In the genomic region with DNA sequence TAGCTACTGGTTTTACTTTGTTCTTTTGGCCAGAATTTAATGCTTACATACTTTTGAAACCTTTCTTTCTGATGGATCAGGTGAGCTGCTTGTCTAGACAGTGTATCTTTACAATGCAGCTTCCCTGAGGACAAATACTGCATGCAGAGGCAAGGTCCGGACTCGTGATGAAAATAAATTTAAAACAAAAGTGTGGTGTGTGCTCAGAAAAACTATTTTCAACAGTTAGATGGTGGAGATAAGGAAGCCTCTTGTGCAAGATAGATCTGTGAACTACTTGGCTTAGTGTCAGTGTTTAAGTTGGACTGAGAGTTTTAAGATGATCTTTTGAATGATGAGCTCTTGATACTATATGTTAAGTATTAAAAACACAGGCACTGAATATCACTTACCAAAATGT, we compare ENCODE assay signal across 20 mouse cellular contexts. TPM values are rescaled to one million over a fixed set of nuclear protein-coding genes. Genes with fewer than 3 reads are reported as not detected.
"Had no signal": no experiment of that assay in that cellular context is flagged by ENCODE, and none has a peak within 500 bp of the region (broad histone marks: within the 10 kb centered on the region; RNA-seq: fewer than 3 reads in every experiment).

No protein-coding gene starts in this region.

- H3K4me1 ChIP-seq: midbrain, embryonic 12.5 days; midbrain, embryonic 15.5 days; neural tube, embryonic 13.5 days; stomach, embryonic 15.5 days had no signal

- H3K36me3 ChIP-seq: midbrain, embryonic 15.5 days; stomach, embryonic 15.5 days had no signal

- H3K27ac ChIP-seq: kidney, postnatal 0 days; layer of hippocampus, adult 2 months; left cerebral cortex, adult 2 months; liver, embryonic 14.5 days; macrophage; midbrain, embryonic 12.5 days; midbrain, embryonic 15.5 days; neural tube, embryonic 13.5 days; stomach, embryonic 15.5 days had no signal

- DNase-seq: kidney, adult 2 months; kidney, postnatal 25 days; layer of hippocampus, postnatal 36 days; lung, adult 2 months; retina, postnatal 1 day; right cerebral cortex, postnatal 25 days; spleen, adult 18-20 months; thymus, adult 18-20 months; thymus, postnatal 36 days had no signal

- ATAC-seq: midbrain, embryonic 15.5 days had no signal

- H3K9ac ChIP-seq: liver, embryonic 14.5 days; midbrain, embryonic 12.5 days; midbrain, embryonic 15.5 days; neural tube, embryonic 13.5 days; stomach, embryonic 15.5 days had no signal

- H3K9me3 ChIP-seq: midbrain, embryonic 12.5 days; midbrain, embryonic 15.5 days; neural tube, embryonic 13.5 days; stomach, embryonic 15.5 days had no signal

- H3K4me3 ChIP-seq: layer of hippocampus, adult 2 months; left cerebral cortex, adult 2 months; midbrain, embryonic 12.5 days; midbrain, embryonic 15.5 days; myocyte; neural tube, embryonic 13.5 days; stomach, embryonic 15.5 days had no signal

- H3K4me2 ChIP-seq: liver, embryonic 11.5 days; midbrain, embryonic 12.5 days; midbrain, embryonic 15.5 days; neural tube, embryonic 13.5 days; stomach, embryonic 15.5 days had no signal

- H3K27me3 ChIP-seq: midbrain, embryonic 12.5 days; midbrain, embryonic 15.5 days; neural tube, embryonic 13.5 days; stomach, embryonic 15.5 days had no signal

RNA-seq across cellular contexts. Expression of a gene that starts 59.7 kb away (rescaled TPM):
- polyA plus RNA-seq: macrophage had no signal
